Mouse (Mus musculus): ENCODE measurements around the gene Wwc2.

The Wwc2 gene

DNA sequence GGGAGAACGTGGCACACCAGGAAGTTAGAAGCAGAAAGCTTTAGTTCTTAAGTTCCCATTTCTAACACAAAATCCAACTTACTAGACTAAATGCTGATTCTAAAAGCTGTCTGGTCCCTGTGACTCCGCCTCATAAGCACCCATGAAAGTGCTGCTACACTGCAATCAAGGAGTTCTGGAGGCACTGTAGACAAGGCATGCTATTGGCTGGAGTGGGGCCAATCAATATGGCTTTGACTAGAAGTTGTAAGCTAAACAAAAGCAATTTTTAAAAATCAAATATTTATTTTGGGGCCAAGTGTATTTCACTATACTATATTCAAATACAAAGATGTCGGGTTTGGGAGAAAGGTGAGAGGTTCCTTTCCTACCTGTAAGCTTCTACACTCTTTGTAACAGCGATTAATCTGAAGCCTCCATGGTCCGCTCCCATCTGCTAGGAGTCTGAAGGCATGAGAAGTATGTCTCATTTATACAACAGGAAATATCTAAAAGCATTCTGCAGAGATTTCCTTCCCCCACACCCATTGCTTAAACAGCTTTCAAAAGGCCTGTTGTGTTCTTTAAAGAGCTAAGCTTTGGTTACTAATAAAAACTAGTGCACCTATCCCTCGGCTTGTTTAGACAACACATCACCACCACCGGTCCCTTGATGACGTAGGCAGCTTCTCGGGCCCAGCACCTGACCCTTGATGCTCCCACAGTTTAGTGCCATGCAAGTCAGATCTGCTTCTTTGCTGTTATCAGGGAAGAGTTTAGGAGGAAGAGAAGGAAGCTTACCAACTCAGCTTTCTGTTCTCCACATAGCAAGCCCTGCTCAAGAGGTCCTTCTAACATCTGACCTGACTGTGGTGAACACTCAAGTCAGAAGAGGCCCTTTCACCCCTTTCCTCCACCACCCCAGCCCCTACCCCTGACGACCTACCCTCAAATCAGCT is 50.5 kb downstream of the Wwc2 start:
- DNase-seq (ENCODE audit: low read depth, low spot score), result no peak

GRCm38 (mm10) chr8:47939217-47939616 is 51.5 kb downstream of the Wwc2 start:
- DNase-seq (ENCODE audit: low read depth, low spot score), result no peak

DNA sequence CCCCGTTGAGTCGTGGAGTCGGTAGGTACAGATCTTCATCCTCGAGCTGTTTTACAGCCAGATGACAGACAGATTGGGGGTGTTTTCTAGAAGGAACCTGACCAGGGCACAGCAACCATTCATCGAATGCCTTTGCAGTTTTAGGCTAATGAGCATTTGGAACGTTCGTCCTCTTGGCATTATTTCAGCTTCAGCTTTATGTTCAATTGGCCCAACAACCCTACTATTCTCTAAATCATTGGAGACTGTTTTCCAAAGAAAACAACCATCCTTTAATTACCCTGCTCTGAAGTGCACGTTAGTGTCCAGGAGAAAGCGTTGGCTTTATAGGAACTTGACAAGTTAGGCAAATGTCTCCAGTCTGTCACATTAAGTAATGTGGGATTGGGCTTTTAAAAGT is 54.3 kb downstream of the Wwc2 start:
- DNase-seq (ENCODE audit: low read depth, low spot score), result no peak

DNA sequence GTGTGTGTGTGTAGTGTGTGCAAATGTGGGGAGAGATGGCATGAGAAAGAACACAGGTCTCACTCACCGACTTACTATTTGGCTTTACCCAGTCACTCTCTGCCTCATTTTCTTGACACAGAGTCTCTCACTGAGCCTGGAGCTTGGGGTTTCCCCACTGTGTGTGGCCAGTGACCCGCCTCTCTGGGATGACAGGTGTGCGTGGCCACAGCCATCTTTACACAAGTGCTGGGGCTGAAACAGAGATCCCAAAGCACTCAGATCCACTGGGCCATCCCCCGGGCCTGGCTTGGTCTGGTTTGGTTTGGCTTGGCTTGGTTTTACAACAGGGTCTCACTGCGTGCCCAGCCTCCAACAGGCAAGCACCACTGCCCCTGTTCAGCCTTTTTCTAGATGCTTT is 55.3 kb downstream of the Wwc2 start:
- no peak for DNase-seq (ENCODE audit: low read depth, low spot score)

- no peak for DNase-seq (ENCODE audit: low read depth, low spot score)
These were observed 57.6 kb downstream of the Wwc2 start for GRCm38 (mm10) chr8:47933087-47933486.

GRCm38 (mm10) chr8:47932028-47932790 is 58.5 kb downstream of the Wwc2 start:
- no peak for DNase-seq (ENCODE audit: low read depth, low spot score)

DNA sequence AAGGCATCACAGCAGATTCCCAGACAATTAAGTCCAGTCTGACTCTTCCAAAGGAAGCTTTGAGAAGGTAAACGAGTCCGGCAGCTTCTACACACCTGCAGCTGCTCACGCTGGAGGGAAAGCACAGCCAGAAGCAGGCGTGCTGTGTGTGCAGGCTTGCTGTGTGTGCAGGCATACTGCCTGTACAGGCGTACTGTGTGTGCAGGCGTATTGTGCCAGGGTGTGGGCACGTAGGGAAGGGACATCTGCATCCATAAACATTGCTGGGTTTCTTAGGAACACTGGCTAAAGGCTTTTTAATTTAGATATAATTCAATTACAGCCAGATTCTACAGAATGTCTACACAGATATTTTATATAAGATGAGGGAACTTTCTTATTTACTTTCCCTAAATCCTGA is 59.4 kb downstream of the Wwc2 start:
- DNase-seq (ENCODE audit: low read depth, low spot score), result no peak

- DNase-seq (ENCODE audit: low read depth, low spot score), result no peak
These were observed 61.1 kb downstream of the Wwc2 start for GRCm38 (mm10) chr8:47929615-47930014.

GRCm38 (mm10) chr8:47928604-47929185 is 62.0 kb downstream of the Wwc2 start:
- DNase-seq (ENCODE audit: low read depth, low spot score), result no peak

DNA sequence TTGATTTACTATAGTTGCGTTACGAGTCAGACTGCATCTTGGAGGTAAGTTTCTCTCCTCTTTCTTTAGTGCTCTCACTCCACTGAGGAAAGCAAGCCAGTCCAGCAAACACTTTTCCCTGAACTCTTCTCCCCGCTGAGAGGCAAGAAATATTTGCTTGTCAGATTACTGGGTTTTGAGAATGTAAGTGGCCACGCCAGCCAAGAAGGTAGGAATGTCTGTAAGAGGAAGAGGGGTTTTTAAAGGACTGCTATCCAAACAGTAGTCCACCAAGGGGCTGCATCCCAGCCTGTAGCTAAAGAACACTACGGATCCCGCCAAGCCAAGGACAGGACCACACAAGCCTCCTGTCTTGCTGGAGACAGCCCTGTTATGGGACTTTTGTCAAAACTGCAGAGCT is 65.8 kb downstream of the Wwc2 start:
- DNase-seq (ENCODE audit: low read depth, low spot score), result no peak

- no peak for DNase-seq (ENCODE audit: low read depth, low spot score)
These were observed 67.9 kb downstream of the Wwc2 start for GRCm38 (mm10) chr8:47922816-47923215.

GRCm38 (mm10) chr8:47922011-47922410 is 68.7 kb downstream of the Wwc2 start:
- no peak for DNase-seq (ENCODE audit: low read depth, low spot score)

GRCm38 (mm10) chr8:47920575-47921144 is 70.1 kb downstream of the Wwc2 start:
- DNase-seq (ENCODE audit: low read depth, low spot score), result no peak

- no peak for DNase-seq (ENCODE audit: low read depth, low spot score)
These were observed 73.4 kb downstream of the Wwc2 start for GRCm38 (mm10) chr8:47917060-47918035.

- DNase-seq (ENCODE audit: low read depth, low spot score), result no peak
These were observed 75.2 kb downstream of the Wwc2 start for GRCm38 (mm10) chr8:47915521-47915920.

GRCm38 (mm10) chr8:47914946-47915345 is 75.8 kb downstream of the Wwc2 start:
- DNase-seq (ENCODE audit: low read depth, low spot score), result no peak

GRCm38 (mm10) chr8:47914161-47914560 is 76.6 kb downstream of the Wwc2 start:
- no peak for DNase-seq (ENCODE audit: low read depth, low spot score)

DNA sequence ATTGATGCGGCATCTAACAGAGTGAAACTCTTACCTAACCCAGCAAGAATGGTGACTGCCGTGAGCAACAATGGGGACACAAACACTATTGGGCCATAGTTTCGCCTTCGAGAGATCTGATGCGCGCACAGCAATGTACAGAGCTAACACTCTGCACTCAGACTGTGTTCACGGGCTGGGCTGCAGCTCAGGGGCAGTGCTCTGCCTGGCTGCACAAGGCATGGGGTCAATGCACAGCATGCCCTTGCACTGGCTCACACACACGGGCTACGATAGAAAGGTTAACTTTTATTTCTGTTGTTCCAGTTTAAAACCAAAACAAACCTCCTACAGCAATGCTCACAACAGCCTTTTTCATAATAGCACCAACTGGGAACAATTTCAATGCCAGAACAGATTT is 77.1 kb downstream of the Wwc2 start:
- no peak for DNase-seq (ENCODE audit: low read depth, low spot score)

- DNase-seq (ENCODE audit: low read depth, low spot score), result no peak
These were observed 81.0 kb downstream of the Wwc2 start for GRCm38 (mm10) chr8:47909681-47910080.

GRCm38 (mm10) chr8:47907056-47907455 is 83.7 kb downstream of the Wwc2 start:
- DNase-seq (ENCODE audit: low read depth, low spot score), result no peak

DNA sequence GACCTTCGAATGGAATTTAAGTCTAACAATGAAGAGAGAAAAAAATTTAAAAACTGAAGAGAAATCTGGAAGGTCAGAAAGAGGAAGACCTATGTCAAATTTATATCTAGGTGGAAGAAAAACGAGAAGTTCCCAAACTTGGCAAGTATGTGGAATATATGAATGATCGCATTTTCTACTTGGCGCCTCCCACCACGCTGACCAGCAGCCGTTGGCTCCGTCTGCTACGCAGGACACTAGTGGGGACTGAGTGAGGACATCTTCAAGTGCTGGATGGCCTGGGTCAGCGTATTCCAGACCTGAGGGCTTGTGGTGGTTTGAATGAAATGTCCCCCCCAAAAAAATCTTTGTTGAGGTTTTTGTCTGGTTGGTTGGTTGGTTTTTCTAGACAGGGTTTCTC is 84.6 kb downstream of the Wwc2 start:
- DNase-seq (ENCODE audit: low read depth, low spot score), result no peak

Data from CD4-positive helper T cell, adult 2 months (primary cell).